Mouse (Mus musculus) cerebellum, adult 11-12 months (tissue): ENCODE results near the gene Lrr1.
"Not testable (repeated sequence)": the region's sequence is repeated elsewhere in the genome, so short reads cannot be mapped to it uniquely, and the experiment has no call there.

Experiments
- DNase-seq: peaks from one replicate; pipeline ENCODE4 v3.0.0; 2022

The Lrr1 gene

GRCm38 (mm10) chr12:69168461-69169106 lies at the start of gene Lrr1:
TSS of gene Lrr1 (plus strand) at chr12:69168814.
- peak; percentile 82 for DNase-seq

- no peak for DNase-seq
These were observed 48.7 kb upstream of the Lrr1 start for GRCm38 (mm10) chr12:69119908-69120307.

- no peak for DNase-seq
These were observed 45.8 kb upstream of the Lrr1 start for GRCm38 (mm10) chr12:69122801-69123200.

- DNase-seq = no peak
These were observed 43.5 kb upstream of the Lrr1 start for GRCm38 (mm10) chr12:69125066-69125465.

- no peak for DNase-seq
These were observed 41.4 kb upstream of the Lrr1 start for GRCm38 (mm10) chr12:69127170-69127569.

GRCm38 (mm10) chr12:69127626-69128025 lies 41.0 kb upstream of the Lrr1 start:
- no peak for DNase-seq

- no peak for DNase-seq
These were observed 38.8 kb upstream of the Lrr1 start for GRCm38 (mm10) chr12:69129634-69130310.

- no peak for DNase-seq
These were observed 38.1 kb upstream of the Lrr1 start for GRCm38 (mm10) chr12:69130486-69130885.

GRCm38 (mm10) chr12:69131267-69131666 lies 37.3 kb upstream of the Lrr1 start:
- DNase-seq = no peak

- no peak for DNase-seq
These were observed 36.6 kb upstream of the Lrr1 start for GRCm38 (mm10) chr12:69131981-69132380.

- DNase-seq = no peak
These were observed 29.4 kb upstream of the Lrr1 start for GRCm38 (mm10) chr12:69139201-69139600.

GRCm38 (mm10) chr12:69139841-69140240 lies 28.8 kb upstream of the Lrr1 start:
- DNase-seq = no peak

- no peak for DNase-seq
These were observed 25.2 kb upstream of the Lrr1 start for GRCm38 (mm10) chr12:69143460-69143859.

- DNase-seq = no peak
These were observed 21.4 kb upstream of the Lrr1 start for GRCm38 (mm10) chr12:69147166-69147735.

GRCm38 (mm10) chr12:69150049-69150448 lies 18.6 kb upstream of the Lrr1 start:
- no peak for DNase-seq

- no peak for DNase-seq
These were observed 12.7 kb upstream of the Lrr1 start for GRCm38 (mm10) chr12:69155923-69156322.

- no peak for DNase-seq
These were observed 12.2 kb upstream of the Lrr1 start for GRCm38 (mm10) chr12:69156436-69156835.

- DNase-seq = no peak
These were observed 11.5 kb upstream of the Lrr1 start for GRCm38 (mm10) chr12:69157107-69157506.

GRCm38 (mm10) chr12:69158366-69158764 lies 10.2 kb upstream of the Lrr1 start:
- no peak for DNase-seq

GRCm38 (mm10) chr12:69158765-69159577 lies 9.6 kb upstream of the Lrr1 start, which contains the start of gene Rps29:
TSS of gene Rps29 (minus strand) at chr12:69159186.
- DNase-seq = peak; percentile 99

GRCm38 (mm10) chr12:69159578-69159940 lies 9.1 kb upstream of the Lrr1 start:
- DNase-seq = no peak

- DNase-seq = not testable (repeated sequence)
These were observed 7.9 kb upstream of the Lrr1 start for GRCm38 (mm10) chr12:69160677-69161076.

GRCm38 (mm10) chr12:69163586-69163985 lies 5.0 kb upstream of the Lrr1 start:
- not testable (repeated sequence) for DNase-seq
